Mouse (Mus musculus) stomach, embryonic 14.5 days (tissue): ENCODE results near the gene Ano4. TPM values are rescaled to one million over a fixed set of nuclear protein-coding genes. Genes with fewer than 3 reads are reported as not detected.

ENCODE experiments used
- ATAC-seq: fragments of 200-750 bp; cut with Nextera tagmentation; 2 replicates; pipeline ENCODE4 v1.8.0; 2017; ENCODE audit warnings: low read depth, moderate TSS enrichment; ENCODE audit not compliant: insufficient number of reproducible peaks, insufficient read depth, low FRiP score
- H3K27ac ChIP-seq: fragments of 300-500 bp; sonication (generic); 2 replicates; pipeline ENCODE4 v1.5.1; 2014; ENCODE audit warnings: mild to moderate bottlenecking, low read length, moderate library complexity, mixed read lengths
- H3K27me3 ChIP-seq: fragments of 300-500 bp; sonication (generic); 2 replicates; pipeline ENCODE4 v1.6.1; 2014; ENCODE audit warnings: low read length, control low read depth, mixed read lengths; ENCODE audit not compliant: control insufficient read depth, insufficient read depth
- H3K36me3 ChIP-seq: fragments of 300-500 bp; sonication (generic); 2 replicates; pipeline ENCODE4 v1.6.1; 2014; ENCODE audit warnings: mild to moderate bottlenecking, control low read depth, low read length, moderate library complexity, mixed read lengths; ENCODE audit not compliant: control insufficient read depth, insufficient read depth
- H3K4me1 ChIP-seq: fragments of 300-500 bp; sonication (generic); 2 replicates; pipeline ENCODE4 v1.6.1; 2014; ENCODE audit warnings: low read length, control low read depth, mixed read lengths; ENCODE audit not compliant: control insufficient read depth, insufficient read depth
- H3K4me2 ChIP-seq: fragments of 300-500 bp; sonication (generic); replicated peaks from 2 replicates; pipeline ENCODE4 v1.6.1; 2014; ENCODE audit warnings: low read depth, low read length, control low read depth
- H3K4me3 ChIP-seq: fragments of 300-500 bp; sonication (generic); 2 replicates; pipeline ENCODE4 v1.5.1; 2014; ENCODE audit warnings: low read depth, low read length, control low read depth
- H3K9ac ChIP-seq: fragments of 300-500 bp; sonication (generic); replicated peaks from 2 replicates; pipeline ENCODE4 v1.6.1; 2014; ENCODE audit warnings: low read depth, mild to moderate bottlenecking, control low read depth, low read length, moderate library complexity, mixed read lengths
- H3K9me3 ChIP-seq: fragments of 300-500 bp; sonication (generic); 2 replicates; pipeline ENCODE4 v1.6.1; 2016; ENCODE audit warnings: low read depth, low read length, control low read depth; ENCODE audit not compliant: control insufficient read depth
- WGBS: fragments of 180-500 bp; shearing (Covaris S2); extraction: QIAGEN DNeasy Blood & Tissue Kit; methylation state at CpG from one replicate; pipeline ENCODE4 v1.1.7; 2014; 5-methylcytosine and 5-hydroxymethylcytosine counted together
- polyA plus RNA-seq: library from polyadenylated mRNA; unstranded; fragments of >200 nt; fragmentation: Nextera tagmentation; extraction: Ambion mirVana; gene quantifications from 2 replicates; pipeline ENCODE4 v1.2.1, GENCODE M21; 2014

Ano4 gene
- polyA plus RNA-seq, 1 experiment from 2014 or later, result 1.2 TPM

DNA sequence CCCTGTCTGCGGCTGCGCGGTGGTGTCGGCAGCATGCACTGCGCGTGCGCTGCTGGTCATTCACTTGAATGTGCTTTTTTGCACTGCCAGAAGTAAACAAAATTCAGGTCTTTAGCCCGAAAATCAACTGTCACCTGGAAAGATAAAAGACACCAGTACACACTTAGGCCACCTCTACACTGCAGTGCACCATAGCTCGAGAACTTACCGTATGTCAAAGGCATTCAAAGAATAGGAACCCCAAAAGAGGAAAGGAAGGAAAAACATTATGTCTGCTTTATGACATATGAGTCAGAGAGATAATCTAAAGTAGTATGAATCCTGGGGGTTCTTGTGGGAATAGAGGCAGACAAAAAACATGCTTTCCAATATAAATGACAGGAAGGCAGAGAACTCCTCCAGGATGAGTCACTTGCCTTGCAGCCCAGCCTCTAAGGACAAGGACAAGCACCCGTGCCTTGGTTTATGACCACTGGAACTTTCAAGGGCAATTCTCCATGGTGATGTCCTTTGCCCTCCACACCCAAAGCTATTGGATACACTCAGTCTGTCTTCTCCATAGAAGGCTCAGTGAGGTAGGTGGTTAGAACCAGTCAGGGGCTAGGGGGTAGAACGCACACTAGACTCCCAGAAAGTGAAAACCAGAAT, 394.8 kb downstream of the Ano4 start:
- 86% methylated on average over 12 of the region's 12 CpGs for WGBS

More for the DNA sequence above, 394.8 kb downstream of the Ano4 start:
- Histone ChIP-seq H3K9me3 (no peaks in the 10 kb centered on the region), H3K9ac (no peak overlapping the region), H3K4me3 (no peak overlapping the region), H3K4me2 (no peak overlapping the region), H3K36me3 (no peaks in the 10 kb centered on the region), H3K27me3 (no peaks in the 10 kb centered on the region), H3K4me1 (no peaks in the 10 kb centered on the region), H3K27ac (no peak overlapping the region)
- no peak for ATAC-seq

Other genes with a start within 250 kb of the Ano4 start
- 18.7 and 20.7 TPM in 2 replicates for gene Gas2l3, start 99.2 kb upstream of the Ano4 start, polyA plus RNA-seq
- gene Nr1h4, start 188.8 kb upstream of the Ano4 start, polyA plus RNA-seq, result 1.9 and 2.0 TPM in 2 replicates